Mouse (Mus musculus) limb, embryonic 12.5 days (tissue): ENCODE results near the gene Pds5b. TPM values are rescaled to one million over a fixed set of nuclear protein-coding genes. Genes with fewer than 3 reads are reported as not detected.
"Not testable (repeated sequence)": the region's sequence is repeated elsewhere in the genome, so short reads cannot be mapped to it uniquely, and the experiment has no call there.

ENCODE experiments used
- ATAC-seq: fragments of 200-750 bp; cut with Nextera tagmentation; 2 replicates; pipeline ENCODE4 v1.8.0; 2017; ENCODE audit warnings: low read depth, moderate TSS enrichment; ENCODE audit not compliant: insufficient number of reproducible peaks, insufficient read depth, low FRiP score, low TSS enrichment
- H3K27ac ChIP-seq: fragments of 300-500 bp; sonication (generic); 2 replicates; pipeline ENCODE4 v1.5.1; 2016; ENCODE audit warnings: mild to moderate bottlenecking, moderate library complexity
- H3K27me3 ChIP-seq: fragments of 300-500 bp; sonication (generic); 2 replicates; pipeline ENCODE4 v1.6.1; 2016; ENCODE audit warnings: mild to moderate bottlenecking, moderate library complexity
- H3K36me3 ChIP-seq: fragments of 300-500 bp; sonication (generic); 2 replicates; pipeline ENCODE4 v1.6.1; 2016; ENCODE audit warnings: mild to moderate bottlenecking, moderate library complexity
- H3K4me1 ChIP-seq: fragments of 300-500 bp; sonication (generic); replicated peaks from 2 replicates; pipeline ENCODE4 v1.6.1; 2016
- H3K4me2 ChIP-seq: fragments of 300-500 bp; sonication (generic); 2 replicates; pipeline ENCODE4 v1.6.1; 2016; ENCODE audit warnings: mild to moderate bottlenecking, moderate library complexity
- H3K4me3 ChIP-seq: fragments of 300-500 bp; sonication (generic); replicated peaks from 2 replicates; pipeline ENCODE4 v1.5.1; 2016; ENCODE audit warnings: mild to moderate bottlenecking
- H3K9ac ChIP-seq: fragments of 300-500 bp; sonication (generic); replicated peaks from 2 replicates; pipeline ENCODE4 v1.6.1; 2016; ENCODE audit warnings: mild to moderate bottlenecking, moderate library complexity
- H3K9me3 ChIP-seq: fragments of 300-500 bp; sonication (generic); 2 replicates; pipeline ENCODE4 v1.6.1; 2016; ENCODE audit warnings: mild to moderate bottlenecking, moderate library complexity
- WGBS: fragments of 180-500 bp; shearing (Covaris S2); methylation state at CpG from one replicate; pipeline ENCODE4 v1.1.7; 2016; 5-methylcytosine and 5-hydroxymethylcytosine counted together
- polyA plus RNA-seq: library from polyadenylated mRNA; unstranded; fragments of >200 nt; fragmentation: Nextera tagmentation; extraction: Ambion mirVana; gene quantifications from 2 replicates; pipeline ENCODE4 v1.2.1, GENCODE M21; 2016

Pds5b gene
- polyA plus RNA-seq, 1 experiment from 2014 or later, result 47.8 TPM

- Histone ChIP-seq H3K9ac (no peak overlapping the region), H3K4me3 (no peak overlapping the region), H3K36me3 (no peaks in the 10 kb centered on the region), H3K4me2 (no peak overlapping the region), H3K27me3 (no peaks in the 10 kb centered on the region), H3K4me1 (no peaks in the 10 kb centered on the region), H3K27ac (no peak overlapping the region), H3K9me3 (peaks cover 15% of the 10 kb centered on the region; the same call in 1 of the 2 replicates)
- 88% methylated on average over 6 of the region's 6 CpGs for WGBS
- no peak for ATAC-seq
These were observed 149.2 kb downstream of the Pds5b start for GRCm38 (mm10) chr5:150822781-150823180.

GRCm38 (mm10) chr5:150823361-150823760 lies 149.8 kb downstream of the Pds5b start:
- Histone ChIP-seq H3K27ac (no peak overlapping the region), H3K9ac (no peak overlapping the region), H3K27me3 (no peaks in the 10 kb centered on the region), H3K4me1 (no peaks in the 10 kb centered on the region), H3K4me3 (no peak overlapping the region), H3K36me3 (no peaks in the 10 kb centered on the region), H3K4me2 (no peak overlapping the region), H3K9me3 (peaks cover 15% of the 10 kb centered on the region; the same call in 1 of the 2 replicates)
- no peak for ATAC-seq
- WGBS, result 90% methylated on average over 3 of the region's 3 CpGs

GRCm38 (mm10) chr5:150829499-150829898 lies 156.0 kb downstream of the Pds5b start:
- no peak for ATAC-seq
- WGBS, result 85% methylated on average over 5 of the region's 5 CpGs
- H3K27me3 ChIP-seq, result no peaks in the 10 kb centered on the region
- peaks cover 15% of the 10 kb centered on the region; the same call in 1 of the 2 replicates for H3K9me3 ChIP-seq
- H3K27ac ChIP-seq, result no peak overlapping the region
- no peaks in the 10 kb centered on the region for H3K4me1 ChIP-seq
- no peak overlapping the region for H3K4me3 ChIP-seq
- H3K4me2 ChIP-seq, result no peak overlapping the region
- no peak overlapping the region for H3K9ac ChIP-seq
- no peaks in the 10 kb centered on the region for H3K36me3 ChIP-seq

- no peak overlapping the region for H3K4me2 ChIP-seq
- 69% methylated on average over 9 of the region's 9 CpGs for WGBS
- H3K27me3 ChIP-seq, result no peaks in the 10 kb centered on the region
- 0 out of 2 replicates have a peak, but pooled peaks cover 3% of the 10 kb centered on the region for H3K4me1 ChIP-seq
- peaks cover 5% of the 10 kb centered on the region; the same call in 1 of the 2 replicates for H3K9me3 ChIP-seq
- H3K4me3 ChIP-seq, result no peak overlapping the region
- ATAC-seq, result no peak
- H3K27ac ChIP-seq, result no peak overlapping the region
- H3K36me3 ChIP-seq, result no peaks in the 10 kb centered on the region
- H3K9ac ChIP-seq, result no peak overlapping the region
These were observed 157.2 kb downstream of the Pds5b start for GRCm38 (mm10) chr5:150830718-150831117.

GRCm38 (mm10) chr5:150836782-150837181 lies 163.2 kb downstream of the Pds5b start:
- Histone ChIP-seq H3K27me3 (no peaks in the 10 kb centered on the region), H3K4me3 (no peak overlapping the region), H3K36me3 (no peaks in the 10 kb centered on the region), H3K27ac (no peak overlapping the region), H3K9me3 (peaks cover 21% of the 10 kb centered on the region), H3K9ac (no peak overlapping the region), H3K4me2 (no peak overlapping the region), H3K4me1 (peaks cover 26% of the 10 kb centered on the region)
- no peak for ATAC-seq
- WGBS, result 91% methylated on average over 8 of the region's 8 CpGs

- Histone ChIP-seq H3K27me3 (no peaks in the 10 kb centered on the region), H3K4me2 (peak overlapping the region; percentile 37), H3K9ac (no peak overlapping the region), H3K27ac (peak overlapping the region; percentile 91), H3K36me3 (no peaks in the 10 kb centered on the region), H3K9me3 (peaks cover 21% of the 10 kb centered on the region), H3K4me1 (peaks cover 26% of the 10 kb centered on the region), H3K4me3 (no peak overlapping the region)
- 19% methylated on average over 11 of the region's 11 CpGs for WGBS
- ATAC-seq, result peak; percentile 97
These were observed 166.4 kb downstream of the Pds5b start for GRCm38 (mm10) chr5:150839688-150840541.

- ATAC-seq, result no peak
- Histone ChIP-seq H3K9ac (no peak overlapping the region), H3K4me3 (no peak overlapping the region)
These were observed 167.1 kb downstream of the Pds5b start for GRCm38 (mm10) chr5:150840596-150840995.

GRCm38 (mm10) chr5:150845961-150846360 lies 172.4 kb downstream of the Pds5b start:
- WGBS, result 93% methylated on average over 6 of the region's 6 CpGs
- H3K9me3 ChIP-seq, result no peaks in the 10 kb centered on the region
- no peak for ATAC-seq
- no peak overlapping the region for H3K27ac ChIP-seq
- H3K27me3 ChIP-seq, result no peaks in the 10 kb centered on the region
- no peaks in the 10 kb centered on the region for H3K36me3 ChIP-seq
- no peak overlapping the region for H3K9ac ChIP-seq
- H3K4me3 ChIP-seq, result no peak overlapping the region
- no peak overlapping the region for H3K4me2 ChIP-seq
- H3K4me1 ChIP-seq, result peaks cover 3% of the 10 kb centered on the region; the same call in 1 of the 2 replicates

More at GRCm38 (mm10) chr5:150840596-150840995, 167.1 kb downstream of the Pds5b start:
- Histone ChIP-seq H3K36me3 (no peaks in the 10 kb centered on the region), H3K4me2 (peak overlapping the region; percentile 37), H3K4me1 (peaks cover 23% of the 10 kb centered on the region), H3K9me3 (peaks cover 21% of the 10 kb centered on the region), H3K27ac (peak overlapping the region; percentile 91), H3K27me3 (no peaks in the 10 kb centered on the region)
- 18% methylated on average over 11 of the region's 11 CpGs for WGBS

- H3K27me3 ChIP-seq, result no peaks in the 10 kb centered on the region
- no peaks in the 10 kb centered on the region for H3K9me3 ChIP-seq
- no peak for ATAC-seq
- H3K27ac ChIP-seq, result no peak overlapping the region
- 53% methylated on average over 2 of the region's 2 CpGs for WGBS
- no peak overlapping the region for H3K4me2 ChIP-seq
- H3K4me1 ChIP-seq, result no peaks in the 10 kb centered on the region
- no peak overlapping the region for H3K9ac ChIP-seq
- no peaks in the 10 kb centered on the region for H3K36me3 ChIP-seq
- H3K4me3 ChIP-seq, result no peak overlapping the region
These were observed 177.3 kb downstream of the Pds5b start for GRCm38 (mm10) chr5:150850821-150851220.

GRCm38 (mm10) chr5:150852097-150852496 lies 178.6 kb downstream of the Pds5b start:
- not testable (repeated sequence) for H3K4me2 ChIP-seq, ATAC-seq, H3K27me3 ChIP-seq, H3K36me3 ChIP-seq, H3K4me3 ChIP-seq, H3K4me1 ChIP-seq, H3K27ac ChIP-seq, H3K9me3 ChIP-seq, H3K9ac ChIP-seq
- 90% methylated on average over 2 of the region's 2 CpGs for WGBS

- H3K9ac ChIP-seq, result no peak overlapping the region
- WGBS, result 68% methylated on average over 1 of the region's 1 CpGs
- H3K4me2 ChIP-seq, result no peak overlapping the region
- no peaks in the 10 kb centered on the region for H3K4me1 ChIP-seq
- H3K27me3 ChIP-seq, result no peaks in the 10 kb centered on the region
- H3K9me3 ChIP-seq, result no peaks in the 10 kb centered on the region
- no peak overlapping the region for H3K27ac ChIP-seq
- H3K4me3 ChIP-seq, result no peak overlapping the region
- no peak for ATAC-seq
- no peaks in the 10 kb centered on the region for H3K36me3 ChIP-seq
These were observed 181.0 kb downstream of the Pds5b start for GRCm38 (mm10) chr5:150854506-150854905.
